Mouse (Mus musculus): Measurements from ENCODE around the gene Ifi44. TPM values are rescaled to one million over a fixed set of nuclear protein-coding genes. Genes with fewer than 3 reads are reported as not detected.

Ifi44 gene
- polyA plus RNA-seq (2011; ENCODE audit: insufficient read length, low read depth, missing spikeins) = 6.3 and 10.4 TPM in 2 replicates

DNA sequence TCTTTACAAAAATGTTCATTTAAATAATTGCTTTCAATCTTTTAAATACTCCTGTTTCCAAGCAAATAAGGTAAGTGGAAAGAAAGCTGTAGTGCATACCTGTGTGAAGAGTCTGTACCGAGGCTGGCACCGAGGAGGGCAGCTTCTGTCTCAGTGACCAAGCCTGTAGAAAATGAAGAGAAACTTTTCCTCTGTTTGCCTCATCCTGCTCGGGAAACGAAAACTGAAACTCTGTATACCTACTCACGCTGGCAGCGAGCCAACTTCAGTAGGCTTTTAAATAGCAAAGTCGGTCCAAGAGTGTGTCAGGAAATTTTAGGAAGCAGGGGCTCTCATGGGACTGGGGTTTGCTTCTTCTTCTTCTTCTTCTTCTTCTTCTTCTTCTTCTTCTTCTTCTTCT, at the start of gene Ifi44:
Gene Ifi44, minus strand, starts transcription at position 224 of the 400 bp plus-strand sequence.
- H3K27ac ChIP-seq (ENCODE audit: insufficient read depth, low read length) = no peak within 1 kb of the TSS
- no peaks in the 10 kb centered on the region for H3K4me1 ChIP-seq (ENCODE audit: control insufficient read depth, insufficient read depth, low read length)
- peak within 1 kb of the TSS; percentile 18; the same call in 1 of the 2 replicates for H3K4me3 ChIP-seq (ENCODE audit: insufficient read depth, low read length)
- TF ChIP-seq POLR2A (IDR thresholded peaks at IDR 0.05; ENCODE audit: low read depth, low read length) (no peak), CTCF (IDR thresholded peaks at IDR 0.05; ENCODE audit: borderline replicate concordance, insufficient read depth, low read length) (no peak)

DNA sequence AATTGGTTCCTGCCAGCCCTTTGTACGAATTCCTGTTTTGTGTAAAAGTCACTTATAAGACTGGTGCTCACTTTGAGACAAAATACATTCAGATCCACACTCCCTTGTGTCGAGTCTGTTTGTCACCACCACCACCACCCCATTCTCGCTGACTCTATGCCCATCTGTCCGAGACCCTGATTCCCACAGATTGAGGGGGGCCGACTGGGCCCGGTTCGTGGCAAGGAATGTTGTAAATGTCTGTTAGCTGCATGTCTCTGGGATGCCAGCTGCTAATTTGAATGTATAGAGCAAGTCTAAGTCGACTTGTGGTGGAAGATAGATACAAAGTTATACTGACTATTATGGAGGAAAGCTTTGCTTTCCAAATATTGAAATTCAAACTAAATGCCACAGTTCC, 38.9 kb upstream of the Ifi44 start:
- H3K27ac ChIP-seq (ENCODE audit: insufficient read depth, low read length) = no peak overlapping the region
- no peaks in the 10 kb centered on the region for H3K4me1 ChIP-seq (ENCODE audit: control insufficient read depth, insufficient read depth, low read length)
- TF ChIP-seq CTCF (IDR thresholded peaks at IDR 0.05; ENCODE audit: borderline replicate concordance, insufficient read depth, low read length) (no peak), POLR2A (IDR thresholded peaks at IDR 0.05; ENCODE audit: low read depth, low read length) (no peak)
- no peak overlapping the region for H3K4me3 ChIP-seq (ENCODE audit: insufficient read depth, low read length)

DNA sequence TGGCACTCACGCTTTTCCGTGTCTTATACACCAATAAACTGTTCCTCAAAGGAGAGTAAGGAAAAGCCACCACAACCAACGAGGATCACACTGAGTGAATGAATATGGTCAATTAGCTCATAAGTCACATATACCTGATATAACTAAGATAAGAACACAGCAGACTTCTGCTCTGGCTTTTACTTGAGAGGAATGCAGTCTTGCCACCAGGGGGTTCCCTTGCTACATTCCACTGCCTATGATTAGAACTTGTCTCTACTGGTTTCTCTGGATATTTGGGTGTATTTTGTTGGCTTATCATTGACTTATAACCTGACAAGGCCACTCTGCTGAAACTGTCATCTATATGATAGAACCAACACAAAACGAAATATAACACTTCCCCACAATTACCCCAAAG, 25.3 kb upstream of the Ifi44 start:
- Histone ChIP-seq H3K4me3 (ENCODE audit: insufficient read depth, low read length) (no peak overlapping the region), H3K4me1 (ENCODE audit: control insufficient read depth, insufficient read depth, low read length) (no peaks in the 10 kb centered on the region), H3K27ac (ENCODE audit: insufficient read depth, low read length) (no peak overlapping the region)
- TF ChIP-seq CTCF (IDR thresholded peaks at IDR 0.05; ENCODE audit: borderline replicate concordance, insufficient read depth, low read length) (no peak), POLR2A (IDR thresholded peaks at IDR 0.05; ENCODE audit: low read depth, low read length) (no peak)

DNA sequence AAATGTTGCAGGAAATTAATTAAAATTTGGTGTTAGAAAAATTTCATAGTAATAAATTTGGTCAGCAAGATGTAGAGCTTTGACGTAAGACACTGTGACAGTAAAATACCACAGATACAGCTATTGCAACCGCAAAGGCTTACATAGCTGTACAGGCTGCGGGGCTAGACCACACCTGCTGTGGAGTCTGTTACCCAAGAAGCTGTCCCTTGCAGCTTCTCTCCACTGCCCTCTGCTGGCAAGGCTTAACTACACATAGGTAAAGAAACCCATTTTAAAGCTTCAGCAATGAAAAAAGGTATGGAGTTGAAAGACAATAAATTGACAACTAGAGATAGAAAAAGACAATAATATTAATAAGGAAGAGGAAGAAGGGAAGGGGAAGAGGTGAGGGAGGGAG, 21.3 kb upstream of the Ifi44 start:
- no peaks in the 10 kb centered on the region for H3K4me1 ChIP-seq (ENCODE audit: control insufficient read depth, insufficient read depth, low read length)
- H3K27ac ChIP-seq (ENCODE audit: insufficient read depth, low read length) = no peak overlapping the region
- no peak overlapping the region for H3K4me3 ChIP-seq (ENCODE audit: insufficient read depth, low read length)
- TF ChIP-seq POLR2A (IDR thresholded peaks at IDR 0.05; ENCODE audit: low read depth, low read length) (no peak), CTCF (IDR thresholded peaks at IDR 0.05; ENCODE audit: borderline replicate concordance, insufficient read depth, low read length) (peak; percentile 52; the same call in 1 of the 2 replicates)

DNA sequence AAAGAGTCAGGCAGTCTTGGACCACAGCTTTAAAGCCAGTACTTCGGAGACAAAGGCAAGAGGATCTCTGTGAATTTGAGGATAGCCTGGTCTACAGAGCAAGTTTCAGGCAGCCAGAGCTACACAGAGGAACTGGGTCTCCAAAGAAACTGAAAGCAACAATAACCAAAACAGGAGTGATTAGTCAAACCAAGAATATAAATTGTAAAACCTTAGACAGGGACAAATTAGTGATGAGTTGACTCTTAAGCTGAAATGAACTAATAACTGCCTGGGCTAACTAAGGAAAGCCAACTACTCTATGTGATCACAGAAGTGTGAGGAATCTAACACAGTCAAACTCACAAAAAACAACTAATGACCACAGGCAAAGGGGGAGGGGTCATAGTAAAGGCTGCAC, 1.2 kb downstream of the Ifi44 start:
- Histone ChIP-seq H3K4me3 (ENCODE audit: insufficient read depth, low read length) (no peak overlapping the region), H3K4me1 (ENCODE audit: control insufficient read depth, insufficient read depth, low read length) (no peaks in the 10 kb centered on the region), H3K27ac (ENCODE audit: insufficient read depth, low read length) (no peak overlapping the region)
- TF ChIP-seq POLR2A (IDR thresholded peaks at IDR 0.05; ENCODE audit: low read depth, low read length) = no peak

DNA sequence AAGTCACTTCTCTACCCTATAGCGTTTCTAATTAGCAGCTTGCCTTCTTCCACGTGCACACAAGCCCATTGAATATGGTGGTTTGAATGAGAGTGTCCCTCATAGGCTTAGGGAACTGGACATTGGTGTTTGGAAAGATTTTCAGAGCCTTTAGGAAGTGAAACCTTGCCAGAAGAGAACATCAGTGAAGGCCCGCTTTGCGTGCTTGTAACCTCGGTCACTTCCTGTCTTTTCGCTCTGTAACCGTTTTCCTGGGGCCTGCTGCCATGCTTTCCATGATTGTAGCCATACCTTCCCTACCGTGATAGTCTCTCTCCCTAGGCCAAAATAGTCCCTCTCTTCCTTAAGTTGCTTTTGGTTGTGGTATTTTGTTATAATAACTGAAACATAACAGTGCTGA, 3.7 kb downstream of the Ifi44 start:
- Histone ChIP-seq H3K4me1 (ENCODE audit: control insufficient read depth, insufficient read depth, low read length) (no peaks in the 10 kb centered on the region), H3K27ac (ENCODE audit: insufficient read depth, low read length) (no peak overlapping the region), H3K4me3 (ENCODE audit: insufficient read depth, low read length) (no peak overlapping the region)
- TF ChIP-seq POLR2A (IDR thresholded peaks at IDR 0.05; ENCODE audit: low read depth, low read length) (no peak), CTCF (IDR thresholded peaks at IDR 0.05; ENCODE audit: borderline replicate concordance, insufficient read depth, low read length) (no peak)

DNA sequence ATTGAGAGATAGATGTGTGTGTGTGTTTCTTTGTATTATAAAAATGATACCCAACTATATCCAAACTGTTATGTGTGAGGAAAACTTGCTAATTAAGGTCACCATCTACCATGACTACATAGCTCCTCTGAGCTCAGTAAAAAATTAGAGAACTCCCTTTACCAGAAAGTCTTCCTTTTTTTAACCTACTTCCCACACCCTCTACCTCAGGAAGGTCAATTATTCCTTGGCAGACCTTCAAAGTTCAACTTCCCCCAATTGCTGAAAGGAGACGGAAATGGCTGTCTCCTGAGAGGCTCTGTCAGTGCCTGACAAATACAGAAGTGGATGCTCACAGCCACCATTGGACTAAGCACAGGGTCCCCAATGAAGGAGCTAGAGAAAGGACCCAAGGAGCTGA, 7.5 kb downstream of the Ifi44 start:
- no peak for TF ChIP-seq CTCF (IDR thresholded peaks at IDR 0.05; ENCODE audit: borderline replicate concordance, insufficient read depth, low read length)
- no peak for TF ChIP-seq POLR2A (IDR thresholded peaks at IDR 0.05; ENCODE audit: low read depth, low read length)
- Histone ChIP-seq H3K27ac (ENCODE audit: insufficient read depth, low read length) (no peak overlapping the region), H3K4me1 (ENCODE audit: control insufficient read depth, insufficient read depth, low read length) (no peaks in the 10 kb centered on the region), H3K4me3 (ENCODE audit: insufficient read depth, low read length) (no peak overlapping the region)

DNA sequence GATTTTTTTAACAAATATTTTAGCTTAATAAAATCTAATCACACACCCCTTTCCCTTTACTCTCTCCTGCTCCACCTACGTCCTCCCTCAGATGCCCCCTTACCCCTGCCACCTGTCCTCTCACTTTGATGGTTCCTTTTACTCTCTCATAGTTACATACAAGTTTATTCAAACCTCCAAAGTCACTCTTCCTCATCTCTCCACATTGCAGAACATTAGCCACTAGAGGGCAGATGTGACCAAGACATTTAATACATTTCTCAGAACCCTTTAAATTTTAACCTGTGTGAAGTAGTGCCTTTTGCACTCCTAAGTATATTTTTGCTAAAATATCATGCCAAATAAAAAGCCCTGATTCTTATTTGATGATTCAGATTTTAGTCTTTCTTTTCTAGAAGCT, 33.5 kb downstream of the Ifi44 start:
- H3K4me3 ChIP-seq (ENCODE audit: insufficient read depth, low read length) = no peak overlapping the region
- no peaks in the 10 kb centered on the region for H3K4me1 ChIP-seq (ENCODE audit: control insufficient read depth, insufficient read depth, low read length)
- TF ChIP-seq CTCF (IDR thresholded peaks at IDR 0.05; ENCODE audit: borderline replicate concordance, insufficient read depth, low read length) (no peak), POLR2A (IDR thresholded peaks at IDR 0.05; ENCODE audit: low read depth, low read length) (no peak)
- no peak overlapping the region for H3K27ac ChIP-seq (ENCODE audit: insufficient read depth, low read length)

DNA sequence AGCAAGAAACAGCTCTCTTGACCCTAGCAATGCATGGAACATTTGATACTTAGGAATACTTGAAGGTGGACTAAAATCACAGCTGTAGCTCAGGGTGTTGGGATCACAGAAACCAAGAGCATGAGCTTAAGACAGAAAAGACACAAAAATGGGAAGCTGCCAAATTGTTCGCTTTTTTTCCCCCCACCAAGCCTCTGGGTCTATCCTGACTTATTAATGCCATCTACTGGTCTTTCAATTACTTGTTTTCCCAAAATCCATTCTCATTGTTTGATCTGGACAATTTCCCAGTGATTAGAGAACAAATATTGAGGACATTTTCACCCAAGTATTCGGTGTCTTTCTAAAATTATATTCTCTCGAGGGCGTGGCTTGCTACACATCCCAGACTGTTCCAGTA, 42.4 kb downstream of the Ifi44 start:
- H3K4me1 ChIP-seq (ENCODE audit: control insufficient read depth, insufficient read depth, low read length) = no peaks in the 10 kb centered on the region
- TF ChIP-seq CTCF (IDR thresholded peaks at IDR 0.05; ENCODE audit: borderline replicate concordance, insufficient read depth, low read length) (no peak), POLR2A (IDR thresholded peaks at IDR 0.05; ENCODE audit: low read depth, low read length) (no peak)
- H3K4me3 ChIP-seq (ENCODE audit: insufficient read depth, low read length) = no peak overlapping the region
- no peak overlapping the region for H3K27ac ChIP-seq (ENCODE audit: insufficient read depth, low read length)

Other genes with a start within 250 kb of the Ifi44 start
- gene Ifi44l, start 12.9 kb upstream of the Ifi44 start, polyA plus RNA-seq (2011; ENCODE audit: insufficient read length, low read depth, missing spikeins) = not detected in 2 replicates
- gene Ptgfr, start 87.7 kb upstream of the Ifi44 start, polyA plus RNA-seq (2011; ENCODE audit: insufficient read length, low read depth, missing spikeins) = 3.8 and 10.6 TPM in 2 replicates

Data from embryonic fibroblast, embryonic 13.5 days (primary cell).